Mouse (Mus musculus) ES-Bruce4 (cell line): ENCODE measurements around the gene Ythdf1. TPM values are rescaled to one million over a fixed set of nuclear protein-coding genes. Genes with fewer than 3 reads are reported as not detected.
A peak's percentile ranks its signal among the peaks of the same experiment; 100 is the strongest.

Experiments used
- H3K27ac ChIP-seq: 2 replicates; pipeline ENCODE4 v1.5.1; 2012; ENCODE audit warnings: low read length, inconsistent platforms; ENCODE audit not compliant: insufficient read depth
- H3K27me3 ChIP-seq: 2 replicates; pipeline ENCODE4 v1.6.1; 2012; ENCODE audit warnings: mild to moderate bottlenecking, low read length, inconsistent platforms; ENCODE audit not compliant: control insufficient read depth, poor library complexity, insufficient read depth, severe bottlenecking
- H3K36me3 ChIP-seq: 2 replicates; pipeline ENCODE4 v1.6.1; 2012; ENCODE audit warnings: inconsistent platforms, mild to moderate bottlenecking, low read length, moderate library complexity; ENCODE audit not compliant: control insufficient read depth, poor library complexity, insufficient read depth, severe bottlenecking
- H3K4me1 ChIP-seq: one replicate; pipeline ENCODE4 v1.8.1; 2011; ENCODE audit warnings: low read length; ENCODE audit not compliant: control insufficient read depth, insufficient read depth
- H3K4me3 ChIP-seq: 2 replicates; pipeline ENCODE4 v1.5.1; 2011; ENCODE audit warnings: low read depth, mild to moderate bottlenecking, low read length
- H3K9ac ChIP-seq: 2 replicates; pipeline ENCODE4 v1.6.1; 2012; ENCODE audit warnings: low read depth, mild to moderate bottlenecking, inconsistent platforms; ENCODE audit not compliant: poor library complexity, severe bottlenecking
- H3K9me3 ChIP-seq: replicated peaks from 2 replicates; pipeline ENCODE4 v1.6.1; 2012; ENCODE audit warnings: mild to moderate bottlenecking, low read length, inconsistent platforms; ENCODE audit not compliant: control insufficient read depth, poor library complexity, insufficient read depth, severe bottlenecking
- CTCF ChIP-seq: IDR thresholded peaks from one replicate; pipeline ENCODE4 v1.8.1; 2011; ENCODE audit warnings: low read depth, low read length
- EP300 ChIP-seq: IDR thresholded peaks from 2 replicates; pipeline ENCODE4 v1.6.1; 2011; ENCODE audit warnings: low read depth, low read length; ENCODE audit not compliant: insufficient read depth
- POLR2A ChIP-seq: IDR thresholded peaks from one replicate; pipeline ENCODE4 v1.8.1; 2011; ENCODE audit warnings: low read length; ENCODE audit not compliant: insufficient read depth
- polyA plus RNA-seq: library from polyadenylated mRNA; stranded (reverse); fragments of >200 nt; gene quantifications from 2 replicates; pipeline ENCODE4 v1.2.4, GENCODE M21; 2011; ENCODE audit warnings: low read depth; ENCODE audit not compliant: missing spikeins, insufficient read depth, insufficient read length

Gene Ythdf1
- polyA plus RNA-seq, 1 experiment = 112 TPM

DNA sequence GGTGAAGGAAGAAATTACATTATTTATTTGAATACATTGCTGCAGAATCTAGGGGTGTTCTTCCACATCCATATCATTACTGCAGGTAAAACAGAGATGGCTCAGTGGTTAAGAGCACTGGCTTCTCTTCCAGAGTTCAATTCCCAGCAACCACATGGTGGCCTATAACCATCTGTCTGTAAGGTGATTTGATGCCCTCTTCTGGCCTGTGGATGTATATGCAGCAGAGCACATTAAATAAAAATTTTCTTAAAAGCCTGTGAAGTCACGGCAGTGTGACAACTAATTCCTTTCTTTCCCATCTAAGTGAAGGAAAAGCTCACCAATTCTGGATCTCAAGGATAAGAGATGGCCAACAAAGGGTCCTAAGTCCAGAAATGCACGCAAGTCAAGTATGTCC lies 18.7 kb downstream of the Ythdf1 start:
- no peak for TF ChIP-seq CTCF
- no peak for TF ChIP-seq POLR2A
- TF ChIP-seq EP300 = no peak
- H3K27me3 ChIP-seq = no peaks in the 10 kb centered on the region
- peaks cover 2% of the 10 kb centered on the region for H3K4me1 ChIP-seq
- H3K9me3 ChIP-seq = no peaks in the 10 kb centered on the region
- peaks cover 12% of the 10 kb centered on the region for H3K36me3 ChIP-seq
- H3K4me3 ChIP-seq = no peak overlapping the region
- no peak overlapping the region for H3K27ac ChIP-seq
- no peak overlapping the region for H3K9ac ChIP-seq

DNA sequence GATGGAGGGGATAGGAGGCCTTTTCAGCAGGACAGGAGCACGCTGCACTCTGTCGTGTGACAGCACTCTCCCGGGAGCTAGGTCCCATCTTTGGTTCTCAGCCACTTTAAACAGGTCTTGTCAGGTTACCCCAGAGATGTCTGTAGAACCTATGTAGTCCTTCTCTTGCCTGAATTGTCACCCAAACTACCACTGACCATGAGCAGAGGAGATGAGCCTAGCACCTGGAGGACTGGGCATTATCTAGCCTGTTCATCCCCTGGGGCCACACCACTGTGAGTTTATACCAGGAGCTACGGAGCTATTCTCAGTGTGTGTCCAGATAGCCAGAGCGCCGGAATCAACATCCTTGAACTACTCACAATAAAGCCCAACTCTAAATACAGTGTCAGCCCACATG lies 22.9 kb downstream of the Ythdf1 start:
- H3K4me3 ChIP-seq = no peak overlapping the region
- peaks cover 14% of the 10 kb centered on the region for H3K27me3 ChIP-seq
- no peaks in the 10 kb centered on the region for H3K9me3 ChIP-seq
- no peak overlapping the region for H3K9ac ChIP-seq
- TF ChIP-seq POLR2A = no peak
- no peak for TF ChIP-seq EP300
- no peak for TF ChIP-seq CTCF
- H3K4me1 ChIP-seq = no peaks in the 10 kb centered on the region
- no peaks in the 10 kb centered on the region for H3K36me3 ChIP-seq
- no peak overlapping the region for H3K27ac ChIP-seq

DNA sequence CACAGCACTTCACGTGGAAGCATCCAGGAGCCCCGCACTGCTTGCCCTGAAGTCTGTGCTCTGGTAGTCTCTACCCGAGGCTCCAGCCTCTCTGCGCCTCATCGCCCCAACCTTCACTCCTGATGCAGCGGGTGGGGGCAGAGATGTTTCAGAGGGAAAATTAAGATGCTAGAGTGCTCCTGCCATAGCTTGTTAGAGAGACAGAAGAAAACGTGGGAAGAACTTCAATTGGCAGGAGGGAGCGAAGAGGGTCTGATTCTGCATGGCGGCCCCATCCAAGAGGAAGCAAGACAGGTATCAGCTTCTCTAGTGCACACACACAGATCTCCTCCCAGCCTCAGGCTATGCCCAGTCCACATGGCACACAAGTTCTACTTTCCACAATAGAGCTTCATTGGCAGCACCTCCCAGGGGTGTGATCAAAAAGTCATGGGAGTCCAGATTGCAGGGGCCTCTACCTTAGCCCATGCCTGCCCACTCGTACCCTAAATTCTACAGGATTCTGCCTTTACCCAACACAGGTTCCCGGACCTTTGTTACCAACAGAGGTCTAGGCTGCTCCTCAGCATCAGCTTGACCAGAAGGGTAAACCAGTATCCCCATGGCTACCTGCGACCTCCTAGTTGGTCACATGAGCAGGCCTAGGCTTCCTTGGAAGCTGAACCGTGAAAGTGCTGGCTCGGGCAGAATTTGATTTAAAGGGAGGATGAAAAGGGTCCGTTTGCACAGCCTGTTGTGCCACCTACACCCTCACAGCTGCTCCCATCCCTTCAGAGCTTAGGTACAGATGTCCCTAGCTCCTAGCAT lies 23.7 kb downstream of the Ythdf1 start:
- H3K4me3 ChIP-seq = no peak overlapping the region
- H3K27ac ChIP-seq = no peak overlapping the region
- H3K27me3 ChIP-seq = peaks cover 20% of the 10 kb centered on the region
- no peaks in the 10 kb centered on the region for H3K4me1 ChIP-seq
- H3K9ac ChIP-seq = no peak overlapping the region
- no peaks in the 10 kb centered on the region for H3K36me3 ChIP-seq
- no peak for TF ChIP-seq POLR2A
- no peak for TF ChIP-seq CTCF
- no peak for TF ChIP-seq EP300
- no peaks in the 10 kb centered on the region for H3K9me3 ChIP-seq

DNA sequence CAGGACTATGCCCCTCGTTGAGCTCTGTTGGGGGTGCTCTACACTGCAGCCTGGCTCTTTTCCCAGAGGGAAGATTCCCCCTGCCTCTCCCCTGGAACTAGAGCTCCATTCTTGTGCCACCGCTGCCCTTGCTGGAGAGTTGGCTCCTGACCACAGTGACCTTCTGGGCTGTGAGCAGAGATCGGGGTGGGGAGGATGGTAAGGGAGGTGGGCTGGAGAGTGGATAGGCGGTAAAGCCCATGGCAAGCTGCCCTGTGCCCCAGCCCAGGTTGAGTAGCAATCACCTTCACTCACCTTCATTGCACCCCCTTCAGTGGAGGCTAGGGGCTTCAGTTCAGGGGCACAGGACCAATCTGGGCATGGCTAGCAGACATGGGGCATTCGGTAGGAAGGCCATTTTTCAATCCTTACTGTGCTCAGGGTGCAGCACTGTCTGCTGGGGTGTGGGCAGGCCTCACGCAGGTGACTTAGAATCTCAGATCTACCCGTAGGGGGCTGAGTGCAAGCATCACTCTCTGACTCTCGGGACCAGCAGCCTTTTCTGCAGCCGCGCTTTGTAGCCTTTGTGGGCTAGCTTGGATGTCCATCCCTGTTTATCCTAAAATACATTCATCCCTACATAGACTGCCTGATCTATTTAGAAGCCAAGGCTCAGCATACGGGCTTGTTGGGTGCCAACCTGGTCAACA lies 24.8 kb downstream of the Ythdf1 start:
- no peaks in the 10 kb centered on the region for H3K4me1 ChIP-seq
- no peaks in the 10 kb centered on the region for H3K9me3 ChIP-seq
- TF ChIP-seq POLR2A (no peak), CTCF (no peak), EP300 (no peak)
- no peak overlapping the region for H3K9ac ChIP-seq
- no peak overlapping the region for H3K27ac ChIP-seq
- no peak overlapping the region for H3K4me3 ChIP-seq
- no peaks in the 10 kb centered on the region for H3K36me3 ChIP-seq
- peaks cover 20% of the 10 kb centered on the region for H3K27me3 ChIP-seq

DNA sequence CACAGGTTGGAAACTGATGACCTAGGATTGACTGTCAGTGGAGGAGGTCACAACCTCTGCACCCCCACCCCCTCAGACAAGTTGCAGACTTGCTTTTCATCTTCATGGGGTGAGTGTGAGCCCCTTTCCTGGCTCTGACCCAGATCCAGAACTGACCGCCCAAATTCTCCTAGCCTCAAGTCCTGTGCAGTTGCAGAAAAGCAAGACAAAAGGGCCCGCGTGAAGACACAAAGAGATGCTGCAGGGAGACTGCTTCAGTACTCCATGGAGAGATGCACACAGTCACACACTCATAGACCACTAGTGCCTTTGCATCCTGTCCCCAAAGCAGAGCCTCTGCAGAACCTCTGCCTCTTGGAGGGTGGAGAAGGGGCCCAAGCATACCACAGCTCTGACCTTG lies 25.4 kb downstream of the Ythdf1 start:
- Histone ChIP-seq H3K4me1 (no peaks in the 10 kb centered on the region), H3K4me3 (no peak overlapping the region), H3K27me3 (peaks cover 20% of the 10 kb centered on the region), H3K36me3 (no peaks in the 10 kb centered on the region), H3K9me3 (no peaks in the 10 kb centered on the region), H3K27ac (no peak overlapping the region), H3K9ac (no peak overlapping the region)
- no peak for TF ChIP-seq POLR2A
- no peak for TF ChIP-seq EP300
- TF ChIP-seq CTCF = no peak

DNA sequence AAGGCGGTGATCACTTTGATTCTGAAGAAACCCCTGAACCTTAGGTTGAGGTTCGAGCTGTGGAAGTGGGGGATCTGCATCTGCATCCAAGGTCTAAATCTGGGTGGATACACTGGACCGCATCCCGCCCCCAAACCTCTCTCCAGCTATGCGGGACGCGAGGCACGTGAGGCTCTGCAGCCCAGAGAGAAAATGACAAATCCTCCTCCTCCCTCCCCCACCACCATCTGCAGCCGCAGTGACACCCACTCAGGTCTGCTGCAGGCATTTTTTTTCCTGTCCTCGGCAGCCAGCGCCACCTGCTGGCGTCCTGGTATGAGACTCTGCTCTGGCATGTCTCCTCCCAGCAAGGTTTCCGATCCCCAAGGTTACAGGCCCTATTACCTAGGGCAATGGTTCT lies 26.0 kb downstream of the Ythdf1 start:
- Histone ChIP-seq H3K27me3 (peaks cover 20% of the 10 kb centered on the region), H3K9me3 (no peaks in the 10 kb centered on the region), H3K4me1 (peaks cover 5% of the 10 kb centered on the region), H3K36me3 (no peaks in the 10 kb centered on the region), H3K27ac (no peak overlapping the region), H3K4me3 (peak overlapping the region; percentile 71; the same call in 1 of the 2 replicates), H3K9ac (no peak overlapping the region)
- no peak for TF ChIP-seq POLR2A
- TF ChIP-seq CTCF = peak; percentile 95
- TF ChIP-seq EP300 = no peak
